Mouse (Mus musculus) liver, embryonic 13.5 days (tissue): ENCODE measurements at regions not wholly inside any gene's neighbourhood (a gene's known extent, or its start where the extent isn't known, plus 50 kb on each side); places are given as distances from the start of the nearest gene placed in this dataset.

Experiments used
- ATAC-seq: fragments of 200-750 bp; cut with Nextera tagmentation; 2 replicates; pipeline ENCODE4 v1.8.0; 2017; ENCODE audit warnings: low read depth, mild to moderate bottlenecking, moderate number of reproducible peaks, moderate library complexity
- DNase-seq: peaks from one replicate; pipeline ENCODE4 v3.0.0; 2022
- H3K27ac ChIP-seq: fragments of 300-500 bp; sonication (generic); 2 replicates; pipeline ENCODE4 v1.5.1; 2015; ENCODE audit warnings: moderate library complexity, mild to moderate bottlenecking, inconsistent platforms
- H3K27me3 ChIP-seq: fragments of 300-500 bp; sonication (generic); 2 replicates; pipeline ENCODE4 v1.6.1; 2015; ENCODE audit warnings: mild to moderate bottlenecking, inconsistent platforms
- H3K36me3 ChIP-seq: fragments of 300-500 bp; sonication (generic); 2 replicates; pipeline ENCODE4 v1.6.1; 2015; ENCODE audit warnings: mild to moderate bottlenecking, inconsistent platforms
- H3K4me1 ChIP-seq: fragments of 300-500 bp; sonication (generic); replicated peaks from 2 replicates; pipeline ENCODE4 v1.6.1; 2015; ENCODE audit warnings: inconsistent platforms
- H3K4me2 ChIP-seq: fragments of 300-500 bp; sonication (generic); 2 replicates; pipeline ENCODE4 v1.6.1; 2015; ENCODE audit warnings: inconsistent platforms, mild to moderate bottlenecking, moderate library complexity
- H3K4me3 ChIP-seq: fragments of 300-500 bp; sonication (generic); replicated peaks from 2 replicates; pipeline ENCODE4 v1.5.1; 2015; ENCODE audit warnings: mild to moderate bottlenecking, inconsistent platforms
- H3K9ac ChIP-seq: fragments of 300-500 bp; sonication (generic); 2 replicates; pipeline ENCODE4 v1.6.1; 2015; ENCODE audit warnings: mild to moderate bottlenecking, inconsistent platforms
- H3K9me3 ChIP-seq: fragments of 300-500 bp; sonication (generic); replicated peaks from 2 replicates; pipeline ENCODE4 v1.6.1; 2016; ENCODE audit warnings: inconsistent platforms
- WGBS: fragments of 180-500 bp; shearing (Covaris S2); methylation state at CpG from one replicate; pipeline ENCODE4 v1.1.7; 2015; ENCODE audit not compliant: insufficient replicate concordance; 5-methylcytosine and 5-hydroxymethylcytosine counted together

DNA sequence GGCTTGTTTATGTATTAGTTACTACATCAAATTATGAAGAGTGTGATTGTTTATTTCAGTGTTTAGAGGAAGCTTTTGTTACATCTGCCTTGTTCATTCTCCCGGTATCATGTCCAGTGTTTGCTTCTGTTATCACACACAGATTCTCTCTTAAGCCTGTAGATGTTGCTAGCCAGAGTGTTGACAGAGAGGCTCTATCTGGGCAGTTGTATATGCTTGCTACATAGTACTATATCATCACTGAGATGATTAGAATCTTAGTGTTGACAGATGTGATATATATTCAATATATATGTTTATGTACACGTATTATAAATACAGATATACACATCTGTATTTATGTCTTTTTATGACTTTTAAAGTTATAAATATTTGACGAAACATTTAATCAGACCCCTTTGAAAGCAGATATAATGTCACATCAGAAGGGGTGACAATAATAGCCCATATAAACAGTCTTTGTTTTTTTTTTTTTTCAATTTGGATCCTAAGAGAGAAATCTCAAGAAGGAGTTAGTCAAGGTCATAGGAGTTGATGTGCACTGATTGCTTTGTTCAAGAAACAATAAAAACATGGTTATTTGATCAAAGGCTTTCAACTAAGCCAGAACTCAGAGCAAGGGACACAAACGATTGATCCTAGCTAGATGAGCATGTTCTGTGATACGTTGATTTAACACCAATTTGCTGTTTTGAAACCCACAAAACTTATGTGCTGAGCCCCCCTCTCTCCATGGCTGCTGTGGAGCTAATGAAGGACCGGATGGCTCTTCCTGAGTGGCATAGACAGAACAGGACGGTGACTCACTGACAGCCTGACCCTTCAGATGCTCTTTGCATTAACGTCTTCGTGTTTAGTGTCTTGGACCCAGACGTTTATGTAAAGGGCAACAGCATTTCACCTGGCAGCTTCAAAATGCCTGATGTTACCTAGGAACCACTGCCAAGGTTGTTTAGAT lies 352.8 kb upstream of the Arglu1 start:
- no peaks in the 10 kb centered on the region for H3K27me3 ChIP-seq
- no peak overlapping the region for H3K27ac ChIP-seq
- H3K9me3 ChIP-seq, result no peaks in the 10 kb centered on the region
- H3K4me1 ChIP-seq, result no peaks in the 10 kb centered on the region
- H3K9ac ChIP-seq, result no peak overlapping the region
- no peak for ATAC-seq
- DNase-seq, result no peak
- no peaks in the 10 kb centered on the region for H3K36me3 ChIP-seq
- no peak overlapping the region for H3K4me2 ChIP-seq
- 53% methylated on average over 10 of the region's 10 CpGs for WGBS
- H3K4me3 ChIP-seq, result no peak overlapping the region

DNA sequence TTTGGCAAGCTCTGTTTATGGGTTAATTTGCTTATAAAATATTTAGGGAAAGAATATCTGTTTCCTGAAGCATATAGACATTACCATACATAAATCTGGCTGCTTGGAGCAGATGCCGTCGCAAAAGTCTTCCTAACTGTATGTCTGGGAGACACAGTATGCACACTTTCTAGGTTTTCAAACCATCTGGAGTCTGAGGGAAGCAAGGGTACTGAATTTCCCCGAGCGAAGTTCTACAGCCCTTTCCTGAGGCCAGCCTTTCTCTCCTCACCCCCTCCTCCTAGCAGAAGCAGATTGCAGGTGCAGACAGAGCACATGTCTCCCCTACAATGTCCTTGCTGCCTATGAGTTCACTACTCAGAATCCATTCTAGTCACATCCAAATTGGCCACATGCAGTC lies 338.8 kb upstream of the Arglu1 start:
- no peak overlapping the region for H3K9ac ChIP-seq
- H3K4me1 ChIP-seq, result no peaks in the 10 kb centered on the region
- H3K4me2 ChIP-seq, result no peak overlapping the region
- H3K36me3 ChIP-seq, result no peaks in the 10 kb centered on the region
- H3K9me3 ChIP-seq, result no peaks in the 10 kb centered on the region
- H3K27me3 ChIP-seq, result no peaks in the 10 kb centered on the region
- no peak for ATAC-seq
- H3K27ac ChIP-seq, result no peak overlapping the region
- H3K4me3 ChIP-seq, result no peak overlapping the region
- 62% methylated on average over 4 of the region's 4 CpGs for WGBS
- no peak for DNase-seq

DNA sequence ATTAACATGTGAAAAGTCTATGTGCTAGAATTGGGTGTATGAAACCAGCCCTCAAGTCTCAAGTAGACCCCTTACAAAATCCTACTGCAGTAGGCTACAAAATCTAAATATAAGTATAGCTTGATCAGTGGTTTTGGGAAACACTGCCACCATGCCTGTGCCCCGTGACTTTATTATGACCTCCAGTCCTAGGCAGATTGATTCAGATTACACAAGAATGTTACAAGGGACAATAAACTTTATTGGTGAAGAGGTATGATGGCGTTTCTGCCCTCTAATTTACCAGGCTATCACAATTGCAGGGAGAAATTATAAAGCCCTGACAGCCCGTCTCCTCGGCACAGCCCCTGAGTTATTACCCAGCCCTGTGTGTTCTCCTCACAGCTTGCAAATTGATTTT lies 337.4 kb upstream of the Arglu1 start:
- H3K9ac ChIP-seq, result no peak overlapping the region
- ATAC-seq (no peak), DNase-seq (no peak)
- H3K27ac ChIP-seq, result no peak overlapping the region
- H3K9me3 ChIP-seq, result no peaks in the 10 kb centered on the region
- H3K4me1 ChIP-seq, result no peaks in the 10 kb centered on the region
- no peaks in the 10 kb centered on the region for H3K36me3 ChIP-seq
- H3K4me3 ChIP-seq, result no peak overlapping the region
- H3K4me2 ChIP-seq, result no peak overlapping the region
- H3K27me3 ChIP-seq, result no peaks in the 10 kb centered on the region
- 60% methylated on average over 4 of the region's 4 CpGs for WGBS

DNA sequence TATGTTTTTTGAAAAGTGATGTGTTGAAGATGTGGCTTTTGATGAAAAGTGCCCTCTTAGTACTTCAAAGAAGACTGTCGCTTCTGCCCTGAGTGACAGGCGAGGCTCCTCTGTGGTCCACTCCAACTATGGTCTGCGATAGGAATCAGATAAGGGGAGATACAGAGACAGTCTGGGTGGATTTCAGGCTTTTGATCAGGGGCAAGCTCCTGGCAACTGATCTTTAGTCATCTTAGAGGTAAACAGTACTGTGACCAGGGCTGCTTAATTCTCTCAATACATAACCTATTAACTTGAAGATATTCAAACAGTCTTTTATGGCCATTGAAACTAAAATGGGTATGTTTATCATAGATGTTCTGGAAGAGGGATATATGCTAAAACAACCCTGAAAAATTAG lies 335.6 kb upstream of the Arglu1 start:
- ATAC-seq (no peak), DNase-seq (no peak)
- Histone ChIP-seq H3K4me2 (no peak overlapping the region), H3K9me3 (no peaks in the 10 kb centered on the region), H3K36me3 (no peaks in the 10 kb centered on the region), H3K4me1 (no peaks in the 10 kb centered on the region), H3K27me3 (no peaks in the 10 kb centered on the region), H3K9ac (no peak overlapping the region), H3K27ac (no peak overlapping the region), H3K4me3 (no peak overlapping the region)
- WGBS, result 34% methylated on average over 3 of the region's 3 CpGs

DNA sequence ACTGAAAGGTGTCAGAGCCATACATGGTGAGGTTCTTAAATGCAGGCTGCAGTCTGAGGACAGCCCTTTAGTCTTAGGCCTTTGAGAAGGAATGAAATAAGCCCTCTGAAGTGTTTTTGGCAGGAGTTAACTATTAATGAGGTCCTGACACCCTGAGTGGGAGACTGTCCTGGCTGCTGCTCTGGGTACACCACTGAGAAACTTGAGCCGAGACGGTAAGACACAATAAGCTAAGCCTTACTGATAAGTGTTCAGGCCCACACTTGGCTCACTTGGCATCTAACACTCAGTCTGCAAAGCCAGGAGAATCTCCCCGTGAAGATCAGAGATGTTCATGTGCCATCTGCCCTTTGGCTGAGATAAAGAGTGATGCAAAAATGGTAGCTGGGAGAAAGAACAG lies 335.1 kb upstream of the Arglu1 start:
- no peaks in the 10 kb centered on the region for H3K4me1 ChIP-seq
- H3K27me3 ChIP-seq, result no peaks in the 10 kb centered on the region
- H3K9ac ChIP-seq, result no peak overlapping the region
- no peak overlapping the region for H3K4me3 ChIP-seq
- no peak overlapping the region for H3K4me2 ChIP-seq
- 52% methylated on average over 3 of the region's 3 CpGs for WGBS
- ATAC-seq (no peak), DNase-seq (no peak)
- H3K27ac ChIP-seq, result no peak overlapping the region
- no peaks in the 10 kb centered on the region for H3K9me3 ChIP-seq
- H3K36me3 ChIP-seq, result no peaks in the 10 kb centered on the region

DNA sequence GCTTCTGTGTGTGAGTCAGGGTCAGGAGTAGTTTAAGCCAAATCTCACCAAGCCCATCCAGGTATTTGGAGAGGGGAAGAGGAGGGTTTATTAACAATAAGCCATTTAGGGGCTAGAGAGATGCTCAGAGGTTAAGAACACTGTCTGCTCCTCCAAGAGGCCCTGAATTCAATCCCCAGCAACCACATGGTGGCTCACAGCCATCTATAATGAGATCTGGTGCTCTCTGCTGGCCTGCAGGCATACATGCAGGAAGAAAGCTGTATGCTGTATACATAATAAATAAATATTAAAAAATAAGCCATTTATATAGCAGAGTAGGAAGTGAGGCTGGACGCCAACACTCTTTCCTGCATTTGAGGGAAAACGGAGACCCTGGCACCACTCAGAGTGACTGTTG lies 330.4 kb upstream of the Arglu1 start:
- no peak overlapping the region for H3K4me2 ChIP-seq
- DNase-seq, result no peak
- H3K27me3 ChIP-seq, result no peaks in the 10 kb centered on the region
- WGBS, result 66% methylated on average over 2 of the region's 2 CpGs
- ATAC-seq, result no peak
- no peak overlapping the region for H3K27ac ChIP-seq
- no peaks in the 10 kb centered on the region for H3K9me3 ChIP-seq
- H3K4me1 ChIP-seq, result no peaks in the 10 kb centered on the region
- H3K4me3 ChIP-seq, result no peak overlapping the region
- H3K36me3 ChIP-seq, result no peaks in the 10 kb centered on the region
- H3K9ac ChIP-seq, result no peak overlapping the region

DNA sequence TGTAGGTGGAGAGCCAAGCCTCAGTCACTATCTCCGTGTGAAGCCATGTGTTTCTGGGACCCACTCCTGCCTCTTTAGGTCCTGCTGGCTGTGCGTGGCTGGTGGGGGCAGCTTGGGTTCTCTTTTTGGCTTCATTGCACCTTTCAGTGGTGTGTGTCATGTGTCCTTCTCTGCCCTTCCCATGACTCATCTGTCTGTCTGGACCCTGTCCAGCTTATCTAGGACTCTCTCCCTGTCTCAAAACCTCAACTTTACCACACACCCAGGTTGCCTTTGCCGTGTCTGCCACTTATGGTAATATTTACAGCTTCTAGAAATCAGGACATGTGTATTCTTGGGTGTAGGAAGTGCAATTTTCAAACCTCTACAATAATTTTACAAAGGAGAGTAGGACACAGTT lies 329.9 kb upstream of the Arglu1 start:
- WGBS, result 50% methylated on average over 3 of the region's 3 CpGs
- no peaks in the 10 kb centered on the region for H3K4me1 ChIP-seq

DNA sequence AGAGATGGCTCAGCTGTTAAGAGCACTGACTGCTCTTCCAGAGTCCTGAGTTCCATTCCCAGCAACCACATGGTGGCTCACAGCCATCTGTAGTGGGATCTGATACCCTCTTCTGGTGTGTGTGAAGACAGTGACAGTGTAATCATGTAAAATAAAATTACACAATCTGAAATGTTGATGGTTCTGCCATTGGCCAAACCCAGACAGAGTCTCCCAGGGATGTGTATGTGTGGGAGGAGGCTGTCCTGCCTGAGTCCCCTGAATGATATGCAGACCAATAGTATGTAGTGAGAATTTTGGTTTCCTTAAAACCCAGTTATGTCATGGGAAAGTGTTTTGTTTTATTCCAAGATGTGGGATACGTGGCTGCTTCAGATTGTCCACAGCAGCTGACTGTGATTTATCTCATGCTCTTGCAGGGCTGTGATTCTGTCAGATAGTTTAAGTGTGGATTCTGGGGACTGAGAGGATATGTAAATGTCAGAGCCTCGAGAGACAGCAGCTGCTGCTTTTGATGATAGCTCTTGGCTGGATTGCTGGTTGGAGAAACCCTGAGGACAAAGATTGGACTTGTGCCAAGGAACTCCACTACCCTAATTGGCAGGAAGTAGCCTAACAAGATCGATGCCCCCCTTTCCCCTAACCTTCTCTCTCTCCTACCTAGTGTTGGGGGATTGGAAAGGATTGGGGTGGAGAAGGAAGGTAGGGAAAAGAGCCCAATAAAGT lies 321.6 kb upstream of the Arglu1 start:
- 26% methylated on average over 3 of the region's 3 CpGs for WGBS
- H3K4me2 ChIP-seq, result no peak overlapping the region
- no peak for ATAC-seq
- no peaks in the 10 kb centered on the region for H3K27me3 ChIP-seq
- no peak overlapping the region for H3K27ac ChIP-seq
- no peaks in the 10 kb centered on the region for H3K4me1 ChIP-seq
- H3K36me3 ChIP-seq, result no peaks in the 10 kb centered on the region
- no peaks in the 10 kb centered on the region for H3K9me3 ChIP-seq
- H3K4me3 ChIP-seq, result no peak overlapping the region
- DNase-seq, result no peak
- no peak overlapping the region for H3K9ac ChIP-seq

More for the DNA sequence above, 329.9 kb upstream of the Arglu1 start:
- Histone ChIP-seq H3K9ac (no peak overlapping the region), H3K27ac (no peak overlapping the region), H3K4me2 (no peak overlapping the region), H3K9me3 (no peaks in the 10 kb centered on the region), H3K4me3 (no peak overlapping the region), H3K27me3 (no peaks in the 10 kb centered on the region), H3K36me3 (no peaks in the 10 kb centered on the region)
- DNase-seq (no peak), ATAC-seq (no peak)

DNA sequence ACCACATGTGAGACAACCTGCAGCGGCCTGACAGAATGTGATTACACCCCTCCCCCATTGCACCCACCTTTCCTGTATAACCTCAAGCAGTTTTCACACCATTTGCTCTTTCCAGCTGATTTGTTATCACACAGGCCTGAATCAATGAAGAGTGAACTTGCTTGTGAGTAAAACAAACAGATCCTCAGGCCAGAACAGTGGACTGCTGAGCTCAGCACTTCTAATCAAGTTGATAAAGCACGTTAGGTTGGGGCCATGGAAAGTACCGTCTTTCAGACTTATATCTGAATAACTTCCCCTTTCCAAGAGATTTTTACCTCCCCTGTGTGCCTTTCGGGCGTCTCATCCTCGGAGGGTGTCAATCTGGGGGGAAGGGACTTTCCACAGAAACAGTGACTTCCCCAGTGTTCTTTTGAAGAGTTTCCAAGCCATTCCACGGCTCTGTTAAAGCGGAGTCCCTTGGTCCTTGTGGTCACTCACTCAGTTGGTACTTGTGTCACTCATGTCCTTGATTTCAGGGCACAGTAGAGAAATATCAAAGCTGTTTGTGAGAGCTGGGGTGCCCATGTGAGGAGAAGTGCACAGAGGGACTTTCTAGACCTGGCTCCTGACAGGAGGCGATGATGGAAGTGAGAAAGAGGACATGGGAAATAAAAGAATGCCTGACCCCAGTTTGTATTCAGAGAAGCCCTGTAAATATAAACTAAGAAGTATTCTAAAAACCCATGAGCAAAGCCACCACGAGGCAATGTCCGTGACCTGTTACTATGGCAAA lies 317.9 kb upstream of the Arglu1 start:
- no peak for DNase-seq
- H3K36me3 ChIP-seq, result no peaks in the 10 kb centered on the region
- no peak for ATAC-seq
- H3K9me3 ChIP-seq, result no peaks in the 10 kb centered on the region
- H3K4me3 ChIP-seq, result no peak overlapping the region
- no peaks in the 10 kb centered on the region for H3K27me3 ChIP-seq
- no peak overlapping the region for H3K9ac ChIP-seq
- H3K4me2 ChIP-seq, result no peak overlapping the region
- H3K27ac ChIP-seq, result no peak overlapping the region
- 43% methylated on average over 11 of the region's 11 CpGs for WGBS
- H3K4me1 ChIP-seq, result no peaks in the 10 kb centered on the region

DNA sequence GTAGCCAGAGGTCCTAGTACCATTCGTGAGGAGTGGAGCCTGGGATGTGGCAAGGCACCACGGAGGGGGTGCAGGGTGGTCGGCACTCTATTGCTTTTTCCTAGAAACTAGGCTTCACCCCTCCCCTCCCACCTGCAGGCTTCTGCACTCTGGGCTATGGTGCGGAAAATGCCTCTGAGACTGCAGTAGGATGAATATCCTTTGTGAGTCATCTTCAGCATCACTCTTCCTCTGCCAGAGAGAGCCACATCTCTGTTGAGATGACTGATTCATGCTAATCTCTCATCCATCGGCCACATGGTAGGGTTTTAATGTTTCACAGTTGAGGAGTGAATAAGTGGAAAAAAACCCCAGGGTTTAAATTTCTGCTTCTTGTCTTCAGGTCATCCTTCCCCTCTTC lies 309.6 kb upstream of the Arglu1 start:
- no peak for DNase-seq
- no peak overlapping the region for H3K4me2 ChIP-seq
- H3K27ac ChIP-seq, result no peak overlapping the region
- WGBS, result 78% methylated on average over 5 of the region's 5 CpGs
- H3K36me3 ChIP-seq, result no peaks in the 10 kb centered on the region
- peaks cover 1% of the 10 kb centered on the region for H3K27me3 ChIP-seq
- no peak for ATAC-seq
- H3K9me3 ChIP-seq, result no peaks in the 10 kb centered on the region
- no peak overlapping the region for H3K9ac ChIP-seq
- H3K4me1 ChIP-seq, result no peaks in the 10 kb centered on the region
- H3K4me3 ChIP-seq, result no peak overlapping the region

DNA sequence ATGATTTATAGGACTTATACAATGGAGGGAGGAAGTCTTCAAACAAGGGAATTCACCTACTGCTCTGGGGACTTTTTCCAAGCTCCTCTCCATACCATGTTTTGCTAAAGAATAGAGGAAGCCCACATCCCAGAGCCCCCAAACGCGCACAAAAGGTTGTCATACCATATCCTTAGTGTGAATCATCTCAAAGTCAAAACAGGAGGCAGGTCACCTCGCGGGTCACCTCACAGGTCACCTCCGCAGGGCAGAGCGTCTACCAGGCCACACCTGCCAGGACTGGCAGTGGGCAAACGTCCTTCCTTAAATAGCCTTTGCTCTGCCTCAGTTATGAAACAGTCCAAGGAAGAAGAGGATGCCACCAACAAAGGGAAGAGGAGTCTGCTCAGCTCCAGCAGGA lies 307.3 kb upstream of the Arglu1 start:
- ATAC-seq (no peak), DNase-seq (no peak)
- Histone ChIP-seq H3K9ac (no peak overlapping the region), H3K27me3 (peaks cover 16% of the 10 kb centered on the region), H3K27ac (no peak overlapping the region), H3K4me2 (no peak overlapping the region), H3K4me1 (no peaks in the 10 kb centered on the region), H3K36me3 (no peaks in the 10 kb centered on the region), H3K9me3 (no peaks in the 10 kb centered on the region), H3K4me3 (no peak overlapping the region)
- 45% methylated on average over 7 of the region's 7 CpGs for WGBS
